Mouse (Mus musculus) urinary bladder, postnatal 14 days (tissue): ENCODE measurements at regions not wholly inside any gene's neighbourhood (a gene's known extent, or its start where the extent isn't known, plus 50 kb on each side); places are given as distances from the start of the nearest gene placed in this dataset.

Experiments used
- DNase-seq: peaks from one replicate; pipeline ENCODE4 v3.0.0; 2021; ENCODE audit warnings: low spot score

DNA sequence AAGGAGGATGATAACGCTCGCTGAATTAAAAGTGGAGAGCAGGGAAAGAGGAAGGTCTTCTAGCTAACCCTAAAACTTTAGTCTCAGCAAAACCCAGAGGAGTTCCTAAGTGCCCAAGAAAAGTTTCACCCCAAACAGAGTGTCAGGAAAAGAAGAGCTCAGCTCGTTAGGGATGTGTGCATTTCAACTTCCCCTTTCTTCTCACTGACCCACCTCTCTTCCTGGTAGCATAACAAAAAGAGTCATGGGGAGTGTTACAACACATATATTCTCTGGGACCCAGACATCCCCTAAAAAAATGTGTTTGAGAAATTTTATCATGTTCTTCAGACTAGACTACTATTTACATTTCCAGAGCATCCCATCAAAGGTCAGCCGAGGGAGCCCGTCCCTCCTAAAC is 432.6 kb downstream of the Mctp2 start:
- no peak for DNase-seq

DNA sequence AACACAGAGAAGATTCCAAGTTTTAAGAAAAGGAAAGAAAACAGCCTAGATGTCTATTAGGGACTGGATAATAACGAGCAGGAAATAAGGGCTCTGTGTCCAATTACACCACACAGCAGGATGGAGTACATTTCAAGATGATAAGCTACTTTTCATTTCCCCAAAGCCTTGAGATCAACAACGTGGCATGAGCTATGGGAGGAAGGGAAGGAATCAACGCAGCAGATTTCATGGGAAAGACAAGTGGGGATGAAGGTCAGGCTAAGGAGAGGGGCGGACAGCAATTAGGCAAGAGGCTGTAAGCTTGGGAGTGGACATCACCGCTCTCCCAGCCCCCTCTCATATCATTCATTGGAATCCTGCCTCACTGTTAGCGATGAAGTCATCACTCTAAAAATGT is 433.5 kb downstream of the Mctp2 start:
- no peak for DNase-seq

DNA sequence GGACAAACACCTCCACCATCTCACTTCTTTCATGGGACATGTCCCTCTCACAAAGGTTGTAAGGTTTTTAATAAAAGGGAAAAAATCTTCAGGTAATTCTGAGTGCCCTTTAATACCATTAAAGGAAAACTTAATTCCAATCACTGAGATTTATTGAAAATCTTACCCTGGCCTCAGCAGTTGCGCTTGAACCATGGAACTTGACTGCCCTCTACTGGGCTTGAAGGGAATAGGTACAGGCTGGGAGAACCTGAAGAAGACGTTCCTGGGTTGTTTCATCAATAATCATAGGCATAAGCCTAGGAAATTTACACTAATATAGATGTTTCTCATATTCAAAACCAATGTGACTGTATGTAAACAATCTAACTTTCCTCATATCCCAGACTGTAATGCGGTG is 439.3 kb downstream of the Mctp2 start:
- DNase-seq, result peak; percentile 47

DNA sequence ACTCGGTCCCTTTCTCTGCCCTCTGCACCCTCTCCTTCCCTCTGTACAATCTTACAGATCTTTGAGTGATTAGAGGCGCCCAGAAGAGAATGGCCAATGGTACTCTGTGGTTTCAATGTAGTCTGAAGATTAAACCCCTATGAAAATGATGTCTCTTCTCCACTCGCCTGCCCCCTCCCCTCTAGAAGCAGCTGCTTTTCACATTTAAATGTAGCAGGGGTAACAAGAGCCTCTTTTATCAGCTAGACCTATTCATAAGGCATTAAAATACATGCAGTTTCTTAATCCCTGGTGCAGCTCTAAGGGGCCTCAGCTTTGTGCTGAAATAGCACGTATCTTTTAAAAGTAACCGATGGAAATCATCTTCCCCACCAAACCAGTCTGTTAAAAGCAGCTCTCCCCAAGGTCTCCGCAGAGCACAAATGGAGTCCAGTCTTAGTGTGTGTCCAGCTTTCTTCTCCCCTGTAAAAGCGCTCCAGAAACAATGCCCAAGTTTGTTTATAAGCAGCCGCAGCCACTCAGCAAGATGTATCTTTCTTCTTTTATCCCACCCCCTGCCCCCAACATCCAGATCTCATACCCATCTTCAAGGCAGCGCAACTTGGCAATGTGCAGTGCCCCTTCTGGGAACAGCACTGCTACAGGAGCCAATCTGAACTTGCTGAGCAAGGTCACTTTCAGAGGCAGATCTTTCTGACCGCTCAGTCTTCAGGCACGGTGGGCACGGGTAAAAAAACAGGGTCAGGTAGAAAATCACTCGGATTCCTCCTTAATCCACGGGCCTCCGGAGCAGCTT is 440.8 kb downstream of the Mctp2 start:
- no peak for DNase-seq

DNA sequence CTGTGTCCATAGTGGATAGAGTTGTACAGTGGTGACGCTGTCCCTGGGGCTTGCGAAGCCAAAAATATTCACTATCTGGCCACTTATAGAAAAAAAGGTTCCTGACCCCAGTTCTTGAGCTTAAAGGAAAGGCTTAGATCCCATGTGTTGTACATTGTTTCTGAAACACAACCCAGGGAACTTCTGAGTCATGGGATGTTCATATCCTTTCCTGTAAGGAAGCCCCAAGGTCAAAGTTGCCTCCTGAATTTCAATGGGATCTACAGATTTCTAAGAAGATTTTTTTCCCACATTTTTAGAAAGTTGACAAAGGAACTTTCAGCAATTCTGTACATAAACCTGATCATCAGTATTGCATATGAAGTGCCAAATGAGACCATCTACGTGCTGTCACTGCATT is 453.5 kb downstream of the Mctp2 start:
- DNase-seq, result no peak

DNA sequence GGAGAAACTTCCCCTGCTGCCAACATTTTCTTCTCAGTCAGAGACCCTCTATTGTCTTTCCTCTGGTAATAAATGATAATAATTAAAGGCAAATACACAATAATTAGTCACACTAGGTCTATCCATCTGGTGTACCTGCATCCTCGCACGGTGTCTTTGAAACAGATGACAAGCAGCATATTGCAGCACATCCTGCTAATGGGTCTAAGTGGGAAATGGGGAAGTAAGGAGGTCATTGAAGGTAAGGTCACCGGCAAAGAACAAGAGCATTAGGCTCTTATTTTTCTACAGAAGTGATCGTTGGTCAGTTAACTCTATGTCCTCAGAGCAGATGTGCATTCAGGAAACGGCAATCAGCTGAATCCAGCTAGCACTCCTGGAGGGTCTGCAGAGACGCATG is 457.2 kb downstream of the Mctp2 start:
- DNase-seq, result no peak

DNA sequence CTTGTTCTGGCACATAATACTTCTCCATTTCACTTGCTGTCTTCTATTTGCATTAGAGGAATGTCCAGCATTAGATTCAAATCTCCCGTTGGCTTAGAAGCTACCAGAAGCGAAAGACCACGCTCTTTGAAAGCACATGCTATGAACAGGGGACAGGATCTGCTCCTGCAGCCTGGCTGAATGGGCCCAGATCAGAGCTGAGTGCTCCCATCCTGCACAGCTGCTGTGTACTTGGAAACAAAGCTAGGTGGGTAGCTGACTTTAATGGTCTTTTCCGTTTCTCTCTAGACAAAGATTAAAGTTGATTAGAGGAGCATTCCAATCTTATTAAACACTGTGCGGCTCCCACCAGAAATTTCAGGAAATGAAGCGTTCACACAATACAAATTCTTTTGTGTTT is 468.6 kb downstream of the Mctp2 start:
- no peak for DNase-seq

DNA sequence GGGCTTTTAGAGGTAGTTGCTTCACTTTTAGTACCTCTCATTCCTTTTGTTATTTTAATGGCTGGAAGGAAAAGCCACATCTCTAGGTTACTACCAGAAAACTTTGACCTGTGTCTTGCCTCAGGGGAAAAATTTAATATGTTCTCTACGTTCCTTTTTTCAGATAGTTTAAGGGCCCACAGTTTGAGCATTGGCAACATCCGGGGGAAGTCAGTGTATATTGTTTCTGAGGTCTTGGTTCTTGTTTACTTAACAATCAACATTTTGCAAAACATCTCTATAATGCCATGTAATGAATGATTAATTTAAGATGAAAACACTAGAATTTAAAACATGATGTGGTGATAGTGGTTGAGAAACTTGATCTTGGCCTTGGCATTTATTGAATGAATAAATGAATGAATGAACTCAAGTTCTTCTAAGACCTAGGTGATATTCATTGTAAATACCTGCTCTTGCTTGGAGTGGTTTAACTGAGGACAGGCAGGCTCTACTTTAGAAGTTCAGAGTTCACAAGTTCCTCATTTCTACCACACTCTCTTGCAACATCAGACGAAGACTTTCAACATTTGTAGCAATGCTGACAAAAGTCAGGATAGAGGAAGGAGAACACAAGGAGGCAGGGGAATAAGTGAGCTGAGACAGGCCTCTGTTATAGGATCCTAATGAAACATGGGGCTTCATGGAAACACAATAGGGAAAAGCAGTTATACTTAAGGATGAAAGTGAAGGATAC is 474.4 kb downstream of the Mctp2 start:
- no peak for DNase-seq

DNA sequence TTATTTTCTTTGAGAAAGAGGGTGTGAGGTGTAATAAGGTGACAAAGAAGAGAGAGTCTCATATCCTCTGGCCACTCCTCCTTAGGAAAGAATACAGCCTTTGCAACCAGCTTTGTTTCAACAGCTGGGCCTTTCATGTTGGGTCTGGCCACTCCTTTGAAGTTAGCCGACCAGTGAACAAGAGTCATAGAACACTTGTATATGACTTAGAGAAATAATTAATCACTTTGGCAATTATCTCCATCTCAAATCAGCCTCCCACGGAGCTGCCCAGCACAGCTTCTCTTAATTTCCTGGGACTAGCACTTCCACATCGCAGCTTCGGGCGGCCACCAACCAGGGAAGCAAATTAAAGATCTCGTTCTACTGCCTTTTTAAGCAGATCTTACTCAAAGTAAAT is 476.8 kb downstream of the Mctp2 start:
- DNase-seq, result no peak

DNA sequence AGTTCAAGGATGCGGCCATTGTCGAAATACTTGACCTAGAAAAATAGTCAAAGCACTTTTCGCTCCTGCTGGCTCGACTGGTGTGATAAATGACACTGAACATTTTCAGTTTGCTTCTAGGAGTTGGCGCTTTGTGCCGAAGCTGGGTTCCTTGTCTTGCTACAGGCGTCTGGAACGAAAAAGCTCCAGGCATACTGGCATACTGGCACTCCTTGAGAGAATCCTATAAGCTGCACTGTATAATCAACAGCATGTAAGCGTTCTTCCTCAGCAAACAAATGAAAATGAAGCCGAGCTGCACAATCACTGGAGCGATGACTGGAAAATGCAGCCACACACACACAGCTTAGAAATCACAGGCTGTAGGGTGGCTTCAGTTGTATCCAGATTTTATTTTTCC is 464.9 kb upstream of the Gm10295 start:
- DNase-seq, result no peak

DNA sequence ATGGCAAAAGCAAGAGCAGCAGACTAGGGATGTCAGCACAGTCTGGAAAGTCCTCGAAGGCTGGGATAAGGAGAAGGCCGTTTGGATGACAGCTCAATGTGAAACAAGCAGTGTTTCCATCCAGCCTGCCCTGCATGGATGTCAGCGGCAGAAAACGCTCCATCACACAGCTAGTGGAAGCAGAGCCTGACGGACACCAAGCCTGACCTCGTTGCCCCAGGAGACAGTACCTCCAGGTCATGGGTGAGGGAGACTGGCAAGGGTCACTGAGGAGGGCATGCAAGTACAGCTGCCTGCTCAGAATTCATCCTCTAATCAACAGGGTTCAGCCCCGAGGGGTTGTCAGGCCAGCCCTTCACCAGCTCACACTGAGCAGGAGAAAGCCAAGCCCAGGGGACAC is 442.9 kb upstream of the Gm10295 start:
- DNase-seq, result no peak

DNA sequence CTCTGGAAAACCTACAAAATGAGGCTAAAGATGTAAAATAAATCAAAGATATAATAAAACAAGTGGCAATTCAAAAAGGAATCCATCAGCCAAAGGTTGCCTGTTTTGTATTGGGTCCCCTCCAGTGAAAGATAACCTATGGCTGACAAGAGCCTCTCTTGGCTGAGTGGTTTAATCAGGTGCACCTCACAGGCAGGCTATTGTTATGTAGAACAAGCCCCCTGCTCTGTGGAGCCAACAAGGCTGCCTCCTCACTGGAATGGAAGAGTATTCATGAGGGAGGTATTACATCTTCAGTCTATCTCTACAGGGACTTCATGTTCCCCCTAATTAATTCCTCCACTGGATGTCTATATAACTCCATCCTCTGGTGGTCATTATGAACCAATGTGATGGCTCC is 437.1 kb upstream of the Gm10295 start:
- DNase-seq, result no peak

DNA sequence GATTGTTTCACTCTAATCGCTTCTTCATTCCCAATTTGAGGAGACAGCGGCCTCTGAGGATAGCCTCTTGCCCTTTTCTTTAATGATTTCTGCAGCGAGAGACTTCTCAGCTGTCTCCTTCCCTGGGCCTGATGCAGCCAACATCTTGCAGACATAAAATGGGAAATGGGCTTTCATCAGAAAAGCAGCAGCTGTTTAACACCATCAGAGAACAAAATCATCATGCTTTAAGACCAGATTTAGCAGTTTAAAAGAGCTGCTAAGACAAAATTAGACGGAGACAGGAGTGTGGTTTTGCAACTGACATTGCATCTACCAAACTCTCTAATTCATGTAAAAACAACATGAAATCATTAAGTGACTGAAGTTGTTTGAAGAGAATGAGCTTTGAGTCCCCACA is 431.2 kb upstream of the Gm10295 start:
- no peak for DNase-seq

DNA sequence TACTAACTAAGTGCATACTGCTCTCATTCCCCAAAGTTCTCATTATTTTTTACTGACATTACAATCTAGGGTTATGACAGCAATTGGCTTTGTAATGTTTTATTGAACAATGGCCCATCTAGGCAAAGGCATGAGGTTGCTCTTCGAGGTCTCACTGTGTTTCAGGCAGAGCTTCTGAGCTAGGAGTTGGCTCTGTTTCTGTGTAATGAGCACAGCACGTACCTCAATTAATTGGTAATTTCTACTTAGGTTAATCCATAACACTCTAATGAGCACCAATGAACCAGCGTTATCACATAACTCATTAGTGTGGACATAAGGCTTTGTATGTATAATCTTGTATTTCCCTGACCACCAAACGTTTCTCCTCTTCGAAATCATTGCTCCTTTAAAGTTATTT is 398.6 kb upstream of the Gm10295 start:
- DNase-seq, result no peak

DNA sequence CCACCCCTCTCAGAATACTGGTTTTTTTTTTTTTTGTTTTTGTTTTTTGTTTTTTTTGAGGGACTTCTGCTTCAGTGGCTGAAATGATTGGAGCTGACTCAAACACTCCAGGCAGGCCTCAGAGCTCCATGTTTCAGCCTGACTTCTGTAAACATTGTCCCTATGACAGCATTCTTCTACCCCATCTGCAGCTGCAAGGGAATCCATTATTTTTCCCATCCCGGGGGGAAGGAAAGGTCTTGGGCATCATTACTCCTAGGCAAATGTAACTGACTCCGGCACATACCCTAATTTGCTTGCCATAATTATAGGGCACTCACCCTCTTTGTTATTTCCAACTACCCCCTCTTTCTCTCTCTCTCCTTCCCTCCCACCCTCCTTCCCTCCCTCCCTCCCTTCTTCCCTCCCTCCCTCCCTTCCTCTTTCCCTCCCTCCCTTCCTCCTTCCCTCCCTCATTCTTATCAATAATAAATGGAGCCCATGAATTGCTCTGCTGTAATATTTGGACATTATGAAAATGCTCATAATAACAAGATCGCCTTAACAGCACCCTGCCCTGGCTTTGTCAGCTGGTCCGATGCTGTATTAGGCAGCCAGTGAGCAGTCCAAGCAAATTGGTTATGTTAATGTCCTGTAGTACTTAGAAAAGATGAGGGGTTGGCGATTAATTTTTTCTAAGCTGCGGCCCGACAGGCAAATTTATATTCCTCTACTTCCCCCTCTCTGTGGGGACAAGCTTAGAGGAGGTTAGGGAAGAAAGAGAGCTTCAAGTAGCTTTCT is 395.0 kb upstream of the Gm10295 start:
- DNase-seq, result no peak

DNA sequence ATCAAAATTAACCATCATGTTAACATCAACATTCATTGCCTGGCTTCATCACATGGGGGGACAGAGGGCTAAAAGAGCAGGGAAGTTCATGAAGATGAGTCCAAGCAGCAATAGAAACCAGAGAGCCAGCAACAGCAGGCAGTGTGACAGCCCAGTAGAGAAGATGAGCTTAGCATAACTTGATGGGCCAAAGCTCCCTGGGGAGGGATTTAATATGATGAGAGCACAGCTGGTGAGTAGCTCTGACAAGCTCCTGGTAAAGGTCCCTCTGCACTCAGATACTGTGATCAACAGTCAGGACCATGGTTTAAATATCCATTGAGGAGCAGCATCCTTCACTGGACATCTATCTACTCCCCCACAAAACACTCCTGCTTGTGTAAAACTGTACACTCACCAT is 377.2 kb upstream of the Gm10295 start:
- no peak for DNase-seq

DNA sequence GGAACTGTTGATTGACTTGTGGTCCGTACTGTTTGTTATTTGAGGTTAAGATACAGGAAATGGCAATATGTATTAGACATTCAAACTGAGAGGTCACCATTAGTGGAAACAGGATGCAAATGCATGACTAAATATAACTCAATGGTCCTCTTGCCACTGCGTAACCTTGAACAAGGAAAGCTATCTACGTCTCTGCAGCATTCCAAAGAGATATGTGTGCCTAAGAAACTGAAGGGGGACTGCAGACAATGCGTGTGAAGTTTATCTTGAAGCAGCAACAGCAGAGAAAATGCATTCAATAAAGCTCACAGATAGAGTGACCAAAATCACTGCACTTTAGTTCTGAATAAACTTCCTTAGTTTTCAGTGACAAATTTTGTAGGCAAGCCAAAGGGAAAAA is 356.9 kb upstream of the Gm10295 start:
- no peak for DNase-seq

DNA sequence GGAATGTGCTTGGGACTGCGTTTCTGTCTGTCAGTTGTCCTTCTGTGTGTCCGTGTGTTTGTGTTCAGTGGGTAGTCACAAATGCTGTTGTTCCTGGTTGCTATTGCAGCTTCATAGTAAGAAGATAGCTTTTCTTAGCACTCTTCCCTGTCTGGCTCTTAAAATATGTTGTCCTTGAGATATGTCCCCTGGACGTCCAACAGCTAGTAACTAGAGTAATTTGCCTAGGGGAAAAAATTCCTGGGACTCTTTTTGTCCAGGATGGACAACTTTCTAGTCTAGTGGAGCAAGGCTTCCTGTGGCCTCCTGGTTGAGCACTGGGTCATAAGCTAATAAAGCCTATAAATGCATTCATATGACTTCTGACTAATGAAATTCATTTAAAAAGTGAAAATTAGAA is 354.9 kb upstream of the Gm10295 start:
- no peak for DNase-seq

DNA sequence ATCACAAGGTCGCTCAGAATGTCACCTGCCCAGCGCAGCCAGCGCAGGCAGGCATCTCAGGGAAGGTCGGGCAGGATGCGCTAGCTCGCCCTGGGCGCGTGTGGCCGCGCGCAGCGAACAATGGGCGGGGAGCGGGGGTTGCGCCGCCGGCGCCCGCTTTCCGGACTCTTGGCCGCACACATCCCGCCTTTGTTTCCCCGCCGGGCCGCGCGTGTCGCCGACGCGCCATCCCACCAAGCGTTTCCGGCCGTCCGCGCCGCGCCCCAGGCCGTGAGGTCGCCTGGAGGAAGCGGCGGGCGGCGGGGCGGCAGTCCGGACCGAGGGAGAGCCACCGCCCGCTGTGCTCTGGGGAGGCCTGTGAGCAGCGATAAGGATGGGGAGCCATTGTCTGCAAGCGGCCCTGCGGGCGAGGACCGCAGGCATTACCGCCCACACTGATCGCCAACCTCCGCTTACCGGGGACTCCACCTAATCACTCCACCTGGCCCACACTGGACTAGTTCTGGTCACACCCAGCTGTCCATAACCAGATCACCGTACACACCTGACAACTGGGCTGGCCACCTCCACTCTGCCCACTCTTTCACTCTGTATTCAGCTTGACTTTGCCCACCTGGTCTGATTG is 354.3 kb upstream of the Gm10295 start:
- peak; percentile 18 for DNase-seq

DNA sequence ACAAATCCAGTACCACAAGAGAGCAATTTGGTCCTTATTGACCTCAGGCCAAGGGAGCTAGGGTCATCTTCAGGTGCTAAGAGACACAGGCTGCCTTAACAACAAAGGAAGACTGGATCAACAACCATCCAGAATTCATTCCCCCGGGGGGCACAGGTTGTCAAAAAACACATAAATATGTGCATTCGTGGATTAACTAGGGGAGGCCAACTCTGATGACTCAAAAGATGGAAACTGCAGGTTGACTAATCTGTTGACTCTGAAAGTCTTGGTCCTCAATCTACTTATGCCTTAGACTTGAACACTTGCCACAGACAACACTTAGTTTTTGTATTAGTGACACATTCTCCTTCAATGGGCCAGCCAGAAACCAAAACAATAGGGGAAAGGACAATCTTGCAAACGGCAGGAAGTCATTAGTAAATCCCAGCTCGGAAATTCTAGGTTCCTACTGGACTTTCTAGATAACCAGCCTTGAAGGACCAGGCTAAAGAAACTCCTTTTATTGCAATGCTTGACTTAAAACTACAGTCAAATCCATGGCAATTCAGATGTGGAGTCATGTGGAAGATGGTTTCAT is 353.5 kb upstream of the Gm10295 start:
- no peak for DNase-seq
